15 mouse cellular contexts compared by ENCODE assay signal in the genomic region with DNA sequence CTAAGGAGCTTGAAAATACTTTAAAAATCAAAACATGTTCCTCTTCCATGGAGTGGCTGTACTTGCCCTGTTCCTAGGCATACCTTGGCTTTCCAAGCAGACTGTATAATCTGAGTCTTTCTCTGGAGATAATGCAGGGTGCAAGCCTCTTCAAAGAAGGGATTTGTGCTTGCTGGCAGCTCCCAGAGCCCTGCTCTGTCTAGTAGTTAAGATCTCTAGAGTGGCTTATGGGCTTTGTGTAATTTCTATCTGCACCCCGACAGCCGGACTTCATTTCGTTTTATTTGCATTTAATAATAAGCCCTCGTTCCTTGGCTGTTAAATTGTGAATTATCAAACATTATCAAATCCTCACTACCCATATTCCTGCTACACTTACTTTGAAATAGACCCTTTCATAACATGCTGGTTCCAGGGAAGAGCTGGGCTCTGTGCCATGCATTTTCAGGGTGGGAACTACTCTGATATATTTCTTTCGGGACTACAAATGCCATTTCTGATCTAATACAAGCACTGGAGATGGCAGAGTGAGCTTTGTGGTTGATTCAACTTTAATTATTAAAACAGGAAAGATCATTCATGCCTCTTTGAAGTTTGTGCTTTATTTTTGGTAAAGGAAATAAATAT.
A peak's percentile ranks its signal among the peaks of the same experiment; 100 is the strongest.
DNase-seq lines count a peak whose midpoint lies in the region; ATAC-seq and TF ChIP-seq lines count a peak whose summit lies in the region.
"Had no signal": no experiment of that assay in that cellular context is flagged by ENCODE, and none has a peak within 500 bp of the region (broad histone marks: within the 10 kb centered on the region; RNA-seq: fewer than 3 reads in every experiment).

No protein-coding gene starts in this region.

- no peak for TF ChIP-seq CTCF in layer of hippocampus, adult 2 months (conservative IDR thresholded peaks at IDR 0.05)

- H3K27ac ChIP-seq in embryonic facial prominence, embryonic 14.5 days (replicated peaks; ENCODE audit: low read depth, low read length) = no peak overlapping the region
- no peak overlapping the region for H3K27ac ChIP-seq in embryonic facial prominence, embryonic 10.5 days (replicated peaks)
- 0 out of 2 replicates have a peak overlapping the region, but pooled peaks have one; percentile 3 for H3K27ac ChIP-seq in layer of hippocampus, adult 2 months
- peak overlapping the region; percentile 62; the same call in 1 of the 2 replicates for H3K27ac ChIP-seq in midbrain, embryonic 13.5 days
- H3K27ac ChIP-seq: macrophage had no signal

- no peak overlapping the region for H3K4me3 ChIP-seq in embryonic facial prominence, embryonic 14.5 days (ENCODE audit: low read depth, low read length)
- H3K4me3 ChIP-seq in embryonic facial prominence, embryonic 10.5 days = no peak overlapping the region
- H3K4me3 ChIP-seq in layer of hippocampus, adult 2 months = no peak overlapping the region
- H3K4me3 ChIP-seq in midbrain, embryonic 13.5 days (replicated peaks) = no peak overlapping the region

- H3K9ac ChIP-seq in embryonic facial prominence, embryonic 14.5 days (ENCODE audit: low read depth, low read length) = no peak overlapping the region
- H3K9ac ChIP-seq in midbrain, embryonic 13.5 days (replicated peaks) = no peak overlapping the region

- H3K4me1 ChIP-seq in embryonic facial prominence, embryonic 14.5 days (ENCODE audit: control insufficient read depth, insufficient read depth, low read length) = no peaks in the 10 kb centered on the region
- no peaks in the 10 kb centered on the region for H3K4me1 ChIP-seq in embryonic facial prominence, embryonic 10.5 days
- peaks cover 18% of the 10 kb centered on the region; the same call in 1 of the 2 replicates for H3K4me1 ChIP-seq in midbrain, embryonic 13.5 days (replicated peaks)

- no peak for ATAC-seq in embryonic facial prominence, embryonic 14.5 days (ENCODE audit: low read depth)
- peak; percentile 86 for ATAC-seq in midbrain, embryonic 13.5 days

- H3K4me2 ChIP-seq in embryonic facial prominence, embryonic 14.5 days (ENCODE audit: low read depth, low read length) = no peak overlapping the region
- no peak overlapping the region for H3K4me2 ChIP-seq in midbrain, embryonic 13.5 days (replicated peaks)

- no peaks in the 10 kb centered on the region for H3K9me3 ChIP-seq in embryonic facial prominence, embryonic 14.5 days (ENCODE audit: control insufficient read depth, low read length)
- H3K9me3 ChIP-seq in embryonic facial prominence, embryonic 10.5 days = no peaks in the 10 kb centered on the region
- H3K9me3 ChIP-seq in midbrain, embryonic 13.5 days = no peaks in the 10 kb centered on the region

- H3K27me3 ChIP-seq in embryonic facial prominence, embryonic 14.5 days (replicated peaks; ENCODE audit: control insufficient read depth, insufficient read depth, low read length) = no peaks in the 10 kb centered on the region
- H3K27me3 ChIP-seq in embryonic facial prominence, embryonic 10.5 days (replicated peaks; ENCODE audit: low read depth, poor library complexity, severe bottlenecking) = no peaks in the 10 kb centered on the region
- H3K27me3 ChIP-seq in midbrain, embryonic 13.5 days = no peaks in the 10 kb centered on the region

- 50% methylated on average over 5 of the region's 5 CpGs for WGBS in embryonic facial prominence, embryonic 14.5 days
- 87% methylated on average over 5 of the region's 5 CpGs for WGBS in embryonic facial prominence, embryonic 10.5 days
- WGBS in midbrain, embryonic 13.5 days = 47% methylated on average over 5 of the region's 5 CpGs

- no peaks in the 10 kb centered on the region for H3K36me3 ChIP-seq in embryonic facial prominence, embryonic 14.5 days (ENCODE audit: control insufficient read depth, insufficient read depth, low read length)
- H3K36me3 ChIP-seq in embryonic facial prominence, embryonic 10.5 days (replicated peaks) = no peaks in the 10 kb centered on the region
- no peaks in the 10 kb centered on the region for H3K36me3 ChIP-seq in midbrain, embryonic 13.5 days

- DNase-seq in embryonic facial prominence, embryonic 14.5 days (ENCODE audit: low spot score) = peak; percentile 17
- no peak for DNase-seq in embryonic facial prominence, embryonic 10.5 days (ENCODE audit: low spot score)
- peak in 1 of 2 experiments; percentile 35 for DNase-seq in layer of hippocampus, adult 2 months (ENCODE audit: low spot score in 2 of 2)
- no peak for DNase-seq in layer of hippocampus, adult 11-12 months (ENCODE audit: low spot score)
- DNase-seq in brain, adult 2 months (ENCODE audit: low read depth, low spot score) = peak; percentile 50
- no peak for DNase-seq in thymus, postnatal 4 days
- DNase-seq in testis, postnatal 14 days (ENCODE audit: low spot score) = no peak
- DNase-seq: adrenal gland, postnatal 14 days; cerebellum, postnatal 36 days; heart, adult 18-20 months; kidney, adult 8-10 months; liver; lung, adult 18-20 months had no signal

Comparison
In these comparisons a context has a peak if more than half of its experiments do, and no peak if none do; other contexts are left out.
1. DNase-seq: peak in embryonic facial prominence, embryonic 14.5 days (single experiment) and brain, adult 2 months (single experiment); none in embryonic facial prominence, embryonic 10.5 days (single experiment), layer of hippocampus, adult 11-12 months (single experiment), thymus, postnatal 4 days (single experiment) and testis, postnatal 14 days (single experiment).
2. H3K27ac ChIP-seq: peak in layer of hippocampus, adult 2 months (single experiment) and midbrain, embryonic 13.5 days (single experiment); none in embryonic facial prominence, embryonic 14.5 days (single experiment) and embryonic facial prominence, embryonic 10.5 days (single experiment).